Mouse (Mus musculus): Measurements from ENCODE around the gene Rbp7.

Rbp7 gene

DNA sequence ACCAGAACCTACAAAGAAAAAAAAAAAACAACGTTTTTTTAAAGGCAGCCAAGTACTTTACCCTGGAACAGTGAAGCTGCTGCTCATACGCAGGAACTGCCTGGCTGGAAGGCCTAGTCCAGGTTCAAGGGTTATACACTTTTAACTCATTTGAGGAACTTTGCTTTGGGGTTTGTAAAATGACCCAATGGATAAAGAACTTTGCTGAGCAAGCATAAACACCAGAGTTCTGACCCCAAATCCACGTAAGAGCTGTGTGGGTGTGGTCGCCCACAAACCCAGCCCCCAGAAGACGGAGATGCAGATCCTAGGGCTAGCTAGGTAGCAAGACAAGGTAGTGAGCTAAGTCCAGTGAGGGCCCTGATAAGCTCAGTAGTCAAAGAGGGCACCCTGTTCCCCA lies 47.3 kb downstream of the Rbp7 start:
- DNase-seq (ENCODE audit: low spot score in 2 of 2) = no peak

DNA sequence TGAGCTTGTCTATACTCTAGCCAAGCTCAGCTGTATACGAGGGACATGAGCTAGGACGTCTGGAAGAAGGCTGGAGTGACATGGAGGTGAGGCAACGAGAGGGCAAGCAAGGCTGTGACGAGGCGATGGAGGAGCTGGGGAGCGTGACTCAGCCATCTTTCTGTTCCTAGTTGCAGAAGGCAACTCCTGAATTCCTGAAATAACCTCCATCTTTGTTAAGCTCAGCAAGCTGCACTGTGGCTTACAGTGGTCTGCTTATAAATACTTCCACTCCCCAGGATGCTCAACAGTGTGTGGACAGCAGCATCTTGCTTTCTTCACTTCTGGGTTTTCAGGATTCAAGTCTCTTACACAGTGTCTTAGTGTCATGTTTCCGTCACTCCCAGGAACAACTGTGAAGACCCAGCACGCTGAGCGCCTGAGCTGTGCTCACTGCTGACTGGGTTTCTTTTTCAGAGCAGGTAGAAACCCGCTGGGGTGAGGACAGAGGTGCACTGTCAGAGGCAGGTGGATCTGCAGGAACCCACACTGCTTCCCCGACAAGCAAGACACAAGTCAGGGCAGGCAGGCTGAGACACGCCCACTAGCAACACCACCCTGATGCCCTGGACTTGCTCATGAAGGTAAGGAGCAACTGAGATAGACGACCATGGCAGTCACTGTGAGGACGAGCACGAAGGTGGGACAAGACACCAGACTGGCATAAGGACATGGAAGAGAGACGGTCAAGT lies 48.9 kb downstream of the Rbp7 start:
- DNase-seq (ENCODE audit: low spot score in 2 of 2) = no peak

DNA sequence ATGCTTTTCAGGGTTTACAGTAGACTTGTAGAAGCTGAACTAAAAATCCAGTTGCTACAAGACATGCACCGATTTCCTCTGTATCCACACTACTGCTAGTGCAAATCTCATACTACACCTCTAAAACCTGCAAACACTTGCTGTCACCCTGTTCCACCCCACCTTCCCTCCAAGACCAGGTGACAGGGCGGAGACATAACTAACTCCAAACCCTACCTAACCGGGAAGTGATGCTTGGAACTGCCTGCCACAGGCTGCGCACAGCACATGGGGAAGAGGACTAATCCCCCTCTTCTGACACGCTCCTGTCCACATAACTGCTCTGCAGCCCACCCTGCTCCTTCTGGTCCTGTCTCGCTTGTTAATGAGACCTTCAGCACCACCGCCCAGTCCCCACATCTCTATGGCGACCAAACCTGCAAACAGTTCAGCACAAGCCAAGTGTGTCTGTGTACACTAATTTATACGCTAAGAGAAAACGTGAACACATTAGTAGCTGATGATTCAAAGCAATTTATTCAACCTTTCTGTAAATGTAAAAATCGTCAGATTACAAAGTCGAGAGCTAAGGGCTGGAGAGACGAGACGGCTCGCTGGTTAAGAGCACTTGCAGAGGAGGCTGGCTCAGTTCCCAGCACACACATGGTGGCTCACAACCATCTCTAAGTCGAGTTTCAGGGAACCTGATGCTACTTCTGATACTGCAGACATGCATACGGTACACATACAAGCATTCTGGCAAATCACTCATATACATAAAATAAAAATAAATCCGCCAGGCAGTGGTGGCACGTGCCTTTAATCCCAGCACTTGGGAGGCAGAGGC lies 49.9 kb downstream of the Rbp7 start:
- no peak for DNase-seq (ENCODE audit: low spot score in 2 of 2)

DNA sequence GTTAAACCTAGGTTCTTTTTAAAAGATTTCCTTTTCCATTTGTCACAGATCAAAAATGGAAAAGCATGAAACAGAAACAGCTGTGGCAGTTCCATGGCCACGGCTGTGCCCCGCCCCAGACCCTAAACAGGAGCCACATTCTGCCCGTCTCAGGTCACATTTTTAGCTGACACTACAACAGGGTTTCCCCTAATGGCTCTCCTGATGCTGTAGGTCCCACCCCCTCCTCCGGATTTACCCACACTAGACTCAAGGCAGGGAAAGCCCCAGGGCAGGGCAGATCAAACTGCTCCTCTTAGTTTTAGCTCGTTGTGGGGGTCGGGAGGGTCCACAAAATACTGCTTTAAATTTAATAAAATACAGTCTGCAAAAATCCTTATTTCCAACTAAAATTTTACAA lies 51.7 kb downstream of the Rbp7 start:
- DNase-seq (ENCODE audit: low spot score in 2 of 2) = no peak

DNA sequence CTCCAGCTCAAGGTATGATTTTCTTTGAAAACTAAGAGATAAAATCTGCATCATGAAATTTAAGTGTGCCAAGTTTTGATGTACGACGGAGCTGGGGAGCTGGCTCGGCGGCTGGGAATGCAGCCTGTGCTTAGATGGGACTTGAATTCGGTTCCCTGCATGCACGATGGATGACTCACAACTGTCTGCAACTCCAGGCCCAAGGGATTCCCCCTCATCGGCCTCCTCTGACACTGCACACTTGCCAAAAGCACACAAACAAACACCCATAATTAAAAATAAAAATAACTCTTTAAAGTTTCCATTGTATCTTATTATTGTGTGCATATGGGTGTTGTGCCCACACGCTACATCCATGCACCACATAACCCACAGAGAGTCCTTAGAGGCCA lies 53.2 kb downstream of the Rbp7 start:
- no peak for DNase-seq (ENCODE audit: low spot score in 2 of 2)

DNA sequence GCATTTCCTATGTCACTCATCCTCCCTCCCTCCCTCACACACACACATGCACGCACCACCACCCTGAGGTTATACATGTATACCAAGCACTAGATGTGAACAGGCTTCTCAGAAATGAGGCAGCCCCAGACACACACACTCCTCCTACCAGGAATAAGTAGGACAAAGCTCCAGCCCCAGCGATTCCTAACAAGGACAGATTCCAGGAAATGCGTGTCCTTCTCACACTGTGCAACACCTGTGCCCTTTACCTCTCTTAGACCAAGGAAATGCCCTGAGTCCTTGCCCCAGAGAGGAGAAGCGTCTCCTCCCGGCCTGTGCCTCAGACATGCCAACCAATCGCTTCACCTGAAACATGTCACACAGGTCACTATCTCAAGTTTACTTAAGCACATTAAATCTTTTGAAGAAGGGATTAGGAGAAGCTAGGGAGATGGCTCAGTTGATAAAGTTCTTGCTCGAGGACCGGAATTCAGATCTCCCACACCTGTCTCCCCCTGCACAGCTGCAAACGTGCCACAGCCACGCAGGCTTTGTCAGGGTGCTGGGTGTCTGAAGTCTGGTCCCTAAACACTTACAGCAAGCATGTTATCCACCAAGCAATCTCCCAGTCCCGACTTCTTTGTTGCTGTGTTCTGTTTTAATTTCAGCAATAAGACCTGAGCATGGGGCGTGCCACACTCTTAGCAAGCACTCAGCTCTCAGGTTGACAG lies 53.7 kb downstream of the Rbp7 start:
- DNase-seq (ENCODE audit: low spot score in 2 of 2) = no peak
